Mouse (Mus musculus) ES-Bruce4 (cell line): ENCODE data around the gene Gabbr1.
A peak's percentile ranks its signal among the peaks of the same experiment; 100 is the strongest.

Experiments used
- CTCF ChIP-seq: IDR thresholded peaks from one replicate; pipeline ENCODE4 v1.8.1; 2011; ENCODE audit warnings: low read depth, low read length
- EP300 ChIP-seq: IDR thresholded peaks from 2 replicates; pipeline ENCODE4 v1.6.1; 2011; ENCODE audit warnings: low read depth, low read length; ENCODE audit not compliant: insufficient read depth
- POLR2A ChIP-seq: IDR thresholded peaks from one replicate; pipeline ENCODE4 v1.8.1; 2011; ENCODE audit warnings: low read length; ENCODE audit not compliant: insufficient read depth

GRCm38 (mm10) chr17:37080119-37080518 lies 34.4 kb downstream of the Gabbr1 start:
- TF ChIP-seq CTCF (no peak), POLR2A (no peak), EP300 (peak; percentile 100)
